Mouse (Mus musculus): ENCODE data around the gene Gm10271.

Gene Gm10271

GRCm38 (mm10) chr10:116972509-116972908 lies at the start of gene Gm10271:
Gm10271 (minus strand) TSS chr10:116972609.
- CTCF ChIA-PET: no interaction called here
- POLR2A ChIA-PET: no interaction called here

- POLR2A ChIA-PET: interaction anchor here in 1 of 4 experiments (0.7 to 1.4 kb wide), 2 partner anchors 42 to 91 kb away, joined by 3 read pairs; no protein-coding TSS in a partner anchor
- CTCF ChIA-PET: interaction anchor here in 1 of 4 experiments (0.6 kb wide), 1 partner anchor 1518 kb away, joined by 3 read pairs; no protein-coding TSS in a partner anchor
These were observed 48.8 kb upstream of the Gm10271 start for GRCm38 (mm10) chr10:117021020-117021754.

- POLR2A ChIA-PET: interaction anchor here in 2 of 4 experiments (0.5 to 1.4 kb wide), 3 partner anchors 10 to 456 kb away, joined by 3 to 4 read pairs (median 3); no protein-coding TSS in a partner anchor
These were observed 46.0 kb upstream of the Gm10271 start for GRCm38 (mm10) chr10:117018281-117018840.

GRCm38 (mm10) chr10:117014565-117014964 lies 42.2 kb upstream of the Gm10271 start:
- POLR2A ChIA-PET: interaction anchor here in 1 of 4 experiments (1.2 kb wide), 1 partner anchor 19 kb away, joined by 3 read pairs; no protein-coding TSS in a partner anchor
- CTCF ChIA-PET: no interaction called here

More at GRCm38 (mm10) chr10:117018281-117018840, 46.0 kb upstream of the Gm10271 start:
- CTCF ChIA-PET: interaction anchor here in 1 of 4 experiments (0.7 kb wide), 1 partner anchor 26 kb away, joined by 3 read pairs; no protein-coding TSS in a partner anchor

GRCm38 (mm10) chr10:117013689-117014390 lies 41.4 kb upstream of the Gm10271 start:
- CTCF ChIA-PET: interaction anchor here in 1 of 4 experiments (0.5 kb wide), 1 partner anchor 8 kb away, joined by 3 read pairs; no protein-coding TSS in a partner anchor
- POLR2A ChIA-PET: interaction anchor here in 1 of 4 experiments (1.2 kb wide), 1 partner anchor 20 kb away, joined by 3 read pairs; no protein-coding TSS in a partner anchor

GRCm38 (mm10) chr10:117011047-117011446 lies 38.6 kb upstream of the Gm10271 start:
- ChIA-PET POLR2A (interaction anchor here in 1 of 4 experiments (0.8 kb wide), 1 partner anchor 775 kb away, joined by 3 read pairs; no protein-coding TSS in a partner anchor), CTCF (interaction anchor here in 2 of 4 experiments (0.6 kb wide), 2 partner anchors 120 to 202 kb away, joined by 3 to 4 read pairs; no protein-coding TSS in a partner anchor)

GRCm38 (mm10) chr10:117009691-117010090 lies 37.3 kb upstream of the Gm10271 start:
- CTCF ChIA-PET: interaction anchor here in 1 of 4 experiments (1.5 kb wide), 1 partner anchor 24 kb away, joined by 7 read pairs; no protein-coding TSS in a partner anchor
- POLR2A ChIA-PET: interaction anchor here in 1 of 4 experiments (0.9 kb wide), 1 partner anchor 13 kb away, joined by 3 read pairs; no protein-coding TSS in a partner anchor

- CTCF ChIA-PET: interaction anchor here in 1 of 4 experiments (0.6 kb wide), 1 partner anchor 34 kb away, joined by 3 read pairs; no protein-coding TSS in a partner anchor
- POLR2A ChIA-PET: interaction anchor here in 1 of 4 experiments (0.6 to 1.3 kb wide), 2 partner anchors 41 to 59 kb away, joined by 3 to 4 read pairs; no protein-coding TSS in a partner anchor
These were observed 33.5 kb upstream of the Gm10271 start for GRCm38 (mm10) chr10:117005707-117006464.

- ChIA-PET CTCF (interaction anchor here in 2 of 4 experiments (0.6 to 0.7 kb wide), 3 partner anchors 33 to 559 kb away, joined by 3 to 6 read pairs (median 5); no protein-coding TSS in a partner anchor), POLR2A (interaction anchor here in 1 of 4 experiments (0.6 to 1.2 kb wide), 4 partner anchors 9 to 630 kb away, joined by 3 to 12 read pairs (median 3); no protein-coding TSS in a partner anchor)
These were observed 32.3 kb upstream of the Gm10271 start for GRCm38 (mm10) chr10:117004695-117005094.

GRCm38 (mm10) chr10:117000975-117001374 lies 28.6 kb upstream of the Gm10271 start:
- CTCF ChIA-PET: interaction anchor here in 1 of 4 experiments (1.5 kb wide), 1 partner anchor 26 kb away, joined by 3 read pairs; no protein-coding TSS in a partner anchor
- POLR2A ChIA-PET: interaction anchor here in 1 of 4 experiments (0.7 kb wide), 1 partner anchor 150 kb away, joined by 3 read pairs; no protein-coding TSS in a partner anchor

GRCm38 (mm10) chr10:116998716-116999455 lies 26.5 kb upstream of the Gm10271 start:
- POLR2A ChIA-PET: interaction anchor here in 2 of 4 experiments (0.9 to 1.3 kb wide), 2 partner anchors 9 to 64 kb away, joined by 5 to 6 read pairs; partner anchors contain the start of gene Cct2 (in 1 of the 2)
- CTCF ChIA-PET: interaction anchor here in 1 of 4 experiments (0.6 kb wide), 1 partner anchor 67 kb away, joined by 3 read pairs; no protein-coding TSS in a partner anchor

GRCm38 (mm10) chr10:116996236-116996600 lies 23.8 kb upstream of the Gm10271 start:
- ChIA-PET CTCF (interaction anchor here in 2 of 4 experiments (0.6 to 0.7 kb wide), 2 partner anchors 10 to 561 kb away, joined by 3 to 6 read pairs; partner anchors contain the start of gene Best3 (in 1 of the 2)), POLR2A (interaction anchor here in 2 of 4 experiments (0.7 to 1.3 kb wide), 4 partner anchors 12 to 450 kb away, joined by 3 to 4 read pairs (median 3); no protein-coding TSS in a partner anchor)

- CTCF ChIA-PET: interaction anchor here in 2 of 4 experiments (0.6 to 0.7 kb wide), 2 partner anchors 10 to 560 kb away, joined by 3 to 6 read pairs; partner anchors contain the start of gene Best3 (in 1 of the 2)
- POLR2A ChIA-PET: interaction anchor here in 2 of 4 experiments (0.6 to 1.3 kb wide), 4 partner anchors 9 to 450 kb away, joined by 3 to 12 read pairs (median 4); no protein-coding TSS in a partner anchor
These were observed 23.3 kb upstream of the Gm10271 start for GRCm38 (mm10) chr10:116995584-116996235.

GRCm38 (mm10) chr10:116995162-116995561 lies 22.8 kb upstream of the Gm10271 start:
- POLR2A ChIA-PET: interaction anchor here in 2 of 4 experiments (0.6 to 1.3 kb wide), 4 partner anchors 9 to 42 kb away, joined by 3 to 12 read pairs (median 3); no protein-coding TSS in a partner anchor

GRCm38 (mm10) chr10:116993971-116994370 lies 21.6 kb upstream of the Gm10271 start:
- CTCF ChIA-PET: interaction anchor here in 1 of 4 experiments (0.6 kb wide), 1 partner anchor 9 kb away, joined by 7 read pairs; no protein-coding TSS in a partner anchor

More at GRCm38 (mm10) chr10:116995162-116995561, 22.8 kb upstream of the Gm10271 start:
- CTCF ChIA-PET: no interaction called here

More at GRCm38 (mm10) chr10:116993971-116994370, 21.6 kb upstream of the Gm10271 start:
- POLR2A ChIA-PET: interaction anchor here in 2 of 4 experiments (0.6 to 1.0 kb wide), 3 partner anchors 70 to 178 kb away, joined by 3 to 4 read pairs (median 3); partner anchors contain the start of gene Cct2 (in 1 of the 2)

Data from embryonic stem cell, embryonic (primary cell).